Comparison of ENCODE assay signal across 8 mouse cellular contexts in genomic region chrX:73639901-73640469, GRCm38 (mm10). TPM values are rescaled to one million over a fixed set of nuclear protein-coding genes. Genes with fewer than 3 reads are reported as not detected.
DNase-seq lines count a peak whose midpoint lies in the region; ATAC-seq lines count a peak whose summit lies in the region.

No protein-coding gene starts in this region.

- H3K4me2 ChIP-seq in heart, embryonic 14.5 days (ENCODE audit: low read length) = peak overlapping the region; percentile 76
- H3K4me2 ChIP-seq in hindbrain, embryonic 14.5 days (replicated peaks) = peak overlapping the region; percentile 53
- H3K4me2 ChIP-seq in midbrain, embryonic 14.5 days (ENCODE audit: low read length) = peak overlapping the region; percentile 53

- WGBS in heart, embryonic 14.5 days = 24% methylated on average over 40 of the region's 41 CpGs
- 19% methylated on average over 36 of the region's 41 CpGs for WGBS in hindbrain, embryonic 14.5 days
- WGBS in midbrain, embryonic 14.5 days = 20% methylated on average over 41 of the region's 41 CpGs

- H3K36me3 ChIP-seq in heart, embryonic 14.5 days (ENCODE audit: control insufficient read depth, insufficient read depth, low read length) = no peaks in the 10 kb centered on the region
- H3K36me3 ChIP-seq in hindbrain, embryonic 14.5 days (replicated peaks; ENCODE audit: control insufficient read depth, insufficient read depth) = no peaks in the 10 kb centered on the region
- H3K36me3 ChIP-seq in midbrain, embryonic 14.5 days (ENCODE audit: control insufficient read depth, insufficient read depth, low read length) = no peaks in the 10 kb centered on the region

- H3K4me1 ChIP-seq in heart, embryonic 14.5 days (ENCODE audit: control insufficient read depth in 2 of 2, insufficient read depth in 2 of 2, low read length in 2 of 2) = peaks cover 3 to 5% of the 10 kb centered on the region in 2 experiments; a peak in 1 of 4 replicates
- H3K4me1 ChIP-seq in brown adipose tissue, adult 24 weeks (ENCODE audit: control insufficient read depth, insufficient read depth, insufficient read length, low read length) = no peaks in the 10 kb centered on the region
- 0 out of 2 replicates have a peak, but pooled peaks cover 5% of the 10 kb centered on the region for H3K4me1 ChIP-seq in hindbrain, embryonic 14.5 days (replicated peaks; ENCODE audit: control insufficient read depth, insufficient read depth, low read length)
- H3K4me1 ChIP-seq in midbrain, embryonic 14.5 days (ENCODE audit: control insufficient read depth, insufficient read depth, low read length) = no peaks in the 10 kb centered on the region

- peaks cover 38% of the 10 kb centered on the region for H3K27me3 ChIP-seq in heart, embryonic 14.5 days (ENCODE audit: control insufficient read depth, insufficient read depth, low read length)
- peaks cover 64% of the 10 kb centered on the region for H3K27me3 ChIP-seq in hindbrain, embryonic 14.5 days (ENCODE audit: control insufficient read depth, insufficient read depth, low read length)
- peaks cover 18% of the 10 kb centered on the region for H3K27me3 ChIP-seq in midbrain, embryonic 14.5 days (ENCODE audit: control insufficient read depth, insufficient read depth, low read length)

- H3K9ac ChIP-seq in heart, embryonic 14.5 days (ENCODE audit: low read length) = peak overlapping the region; percentile 8; the same call in 1 of the 2 replicates
- H3K9ac ChIP-seq in hindbrain, embryonic 14.5 days = no peak overlapping the region
- H3K9ac ChIP-seq in midbrain, embryonic 14.5 days (replicated peaks; ENCODE audit: low read length) = no peak overlapping the region

- no peak for ATAC-seq in heart, embryonic 14.5 days (ENCODE audit: insufficient number of reproducible peaks, insufficient read depth, low FRiP score, low read depth)
- peak; percentile 21; the same call in 1 of the 2 replicates for ATAC-seq in hindbrain, embryonic 14.5 days (ENCODE audit: low FRiP score)
- ATAC-seq in midbrain, embryonic 14.5 days (ENCODE audit: low FRiP score, low TSS enrichment) = 0 out of 2 replicates have a peak, but pooled peaks have one; percentile 40
- ATAC-seq in cerebellum, adult (ENCODE audit: insufficient number of reproducible peaks, low FRiP score, low TSS enrichment) = no peak

- no peak overlapping the region for H3K27ac ChIP-seq in heart, embryonic 14.5 days (replicated peaks in 1 of 2; ENCODE audit: control insufficient read depth in 1 of 2, insufficient read depth in 1 of 2, low read depth in 2 of 2, low read length in 2 of 2)
- H3K27ac ChIP-seq in brown adipose tissue, adult 24 weeks (replicated peaks; ENCODE audit: low read depth, low read length) = no peak overlapping the region
- no peak overlapping the region for H3K27ac ChIP-seq in hindbrain, embryonic 14.5 days
- H3K27ac ChIP-seq in midbrain, embryonic 14.5 days (replicated peaks; ENCODE audit: low read depth, low read length) = no peak overlapping the region

- H3K4me3 ChIP-seq in heart, embryonic 14.5 days (ENCODE audit: control insufficient read depth in 1 of 2, insufficient read depth in 1 of 2, low read depth in 1 of 2, low read length in 2 of 2) = peak overlapping the region; percentile 33 to 41
- peak overlapping the region; percentile 49; the same call in 1 of the 2 replicates for H3K4me3 ChIP-seq in brown adipose tissue, adult 24 weeks (ENCODE audit: insufficient read depth, low read depth, low read length)
- H3K4me3 ChIP-seq in hindbrain, embryonic 14.5 days (replicated peaks; ENCODE audit: low read length) = peak overlapping the region; percentile 26
- H3K4me3 ChIP-seq in midbrain, embryonic 14.5 days (replicated peaks; ENCODE audit: low read depth, low read length) = peak overlapping the region; percentile 23

- no peak for DNase-seq in heart, postnatal 4 days
- DNase-seq in hindbrain, embryonic 14.5 days (ENCODE audit: low spot score) = no peak
- DNase-seq in midbrain, embryonic 14.5 days = peak; percentile 40
- DNase-seq in thymus, postnatal 0 days (ENCODE audit: low spot score) = no peak
- DNase-seq in Muller cell, postnatal 12 days (ENCODE audit: inconsistent ontology term) = no peak

- H3K9me3 ChIP-seq in heart, embryonic 14.5 days (ENCODE audit: control insufficient read depth, low read length) = no peaks in the 10 kb centered on the region
- H3K9me3 ChIP-seq in hindbrain, embryonic 14.5 days (ENCODE audit: control insufficient read depth, low read length) = no peaks in the 10 kb centered on the region
- H3K9me3 ChIP-seq in midbrain, embryonic 14.5 days (ENCODE audit: control insufficient read depth, low read length) = no peaks in the 10 kb centered on the region

RNA-seq across cellular contexts. Expression of gene Dusp9, which starts 0.8 kb away (rescaled TPM):
- 0.70 and 0.80 TPM in 2 replicates for polyA plus RNA-seq in heart, embryonic 14.5 days (2014; fragmentation: Nextera tagmentation; extraction: Ambion mirVana)
- total RNA-seq in heart, postnatal 4 days (2021) = under 1 TPM; 0.18 to 0.19 TPM
- not detected in 2 replicates for polyA plus RNA-seq in brown adipose tissue, adult 24 weeks (2012; ENCODE audit: insufficient read depth, insufficient read length, missing spikeins)
- 0.25 and 0.39 TPM in 2 replicates for polyA plus RNA-seq in hindbrain, embryonic 14.5 days (2014; fragmentation: Nextera tagmentation; extraction: Ambion mirVana)
- polyA plus RNA-seq in midbrain, embryonic 14.5 days (2014; fragmentation: Nextera tagmentation; extraction: Ambion mirVana) = 0.22 and 0.31 TPM in 2 replicates
- 0.35 and 0.46 TPM in 2 replicates for polyA plus RNA-seq in thymus, postnatal 0 days (2015; fragmentation: Nextera tagmentation; extraction: Ambion mirVana)

RNA-seq across cellular contexts. Expression of gene Pnck, which starts 19.9 kb away (rescaled TPM):
- 11.6 and 12.9 TPM in 2 replicates for polyA plus RNA-seq in heart, embryonic 14.5 days (2014; fragmentation: Nextera tagmentation; extraction: Ambion mirVana)
- total RNA-seq in heart, postnatal 4 days (2021) = 10 to 100 TPM; 10.4 to 12.7 TPM
- polyA plus RNA-seq in brown adipose tissue, adult 24 weeks (2012; ENCODE audit: insufficient read depth, insufficient read length, missing spikeins) = 1.2 and 1.8 TPM in 2 replicates
- 154 and 160 TPM in 2 replicates for polyA plus RNA-seq in hindbrain, embryonic 14.5 days (2014; fragmentation: Nextera tagmentation; extraction: Ambion mirVana)
- 138 and 176 TPM in 2 replicates for polyA plus RNA-seq in midbrain, embryonic 14.5 days (2014; fragmentation: Nextera tagmentation; extraction: Ambion mirVana)
- 5.4 and 6.4 TPM in 2 replicates for polyA plus RNA-seq in thymus, postnatal 0 days (2015; fragmentation: Nextera tagmentation; extraction: Ambion mirVana)

RNA-seq across cellular contexts. Expression of gene Slc6a8, which starts 33.0 kb away (rescaled TPM):
- polyA plus RNA-seq in heart, embryonic 14.5 days (2014; fragmentation: Nextera tagmentation; extraction: Ambion mirVana) = 11.8 and 11.9 TPM in 2 replicates
- 100 to 1,000 TPM; 120 TPM for total RNA-seq in heart, postnatal 4 days (2021)
- 15.8 and 19.4 TPM in 2 replicates for polyA plus RNA-seq in brown adipose tissue, adult 24 weeks (2012; ENCODE audit: insufficient read depth, insufficient read length, missing spikeins)
- polyA plus RNA-seq in hindbrain, embryonic 14.5 days (2014; fragmentation: Nextera tagmentation; extraction: Ambion mirVana) = 7.9 and 8.2 TPM in 2 replicates
- 8.9 and 9.5 TPM in 2 replicates for polyA plus RNA-seq in midbrain, embryonic 14.5 days (2014; fragmentation: Nextera tagmentation; extraction: Ambion mirVana)
- 5.1 TPM in 2 replicates for polyA plus RNA-seq in thymus, postnatal 0 days (2015; fragmentation: Nextera tagmentation; extraction: Ambion mirVana)

Comparison
In these comparisons a context has a peak if more than half of its experiments do, and no peak if none do; other contexts are left out.
1. ATAC-seq: peak in hindbrain, embryonic 14.5 days (single experiment) and midbrain, embryonic 14.5 days (single experiment); none in heart, embryonic 14.5 days (single experiment) and cerebellum, adult (single experiment).
2. RNA of gene Pnck, which starts 19.9 kb away (polyA plus RNA-seq): 154 to 160 TPM in hindbrain, embryonic 14.5 days and 138 to 176 TPM in midbrain, embryonic 14.5 days; 11.6 to 12.9 TPM in heart, embryonic 14.5 days, 5.4 to 6.4 TPM in thymus, postnatal 0 days and 1.2 to 1.8 TPM in brown adipose tissue, adult 24 weeks; every median in the first group is over 10 times any median in the second.
3. Peak in every context shown above with its lines, with median percentiles within 50 percentile points of each other: H3K4me2 ChIP-seq and H3K4me3 ChIP-seq.